ENCODE assay signal across 8 mouse cellular contexts in genomic region chr8:84554301-84555027, GRCm38 (mm10).
A peak's percentile ranks its signal among the peaks of the same experiment; 100 is the strongest.
DNase-seq lines count a peak whose midpoint lies in the region; ATAC-seq and TF ChIP-seq lines count a peak whose summit lies in the region.

No protein-coding gene starts in this region.

- H3K4me1 ChIP-seq in limb, embryonic 11.5 days (ENCODE audit: control insufficient read depth, insufficient read depth, low read length), result 0 out of 2 replicates have a peak, but pooled peaks cover 4% of the 10 kb centered on the region

- H3K27ac ChIP-seq in limb, embryonic 11.5 days (replicated peaks; ENCODE audit: low read depth, low read length), result no peak overlapping the region

- DNase-seq in 3T3-L1 (ENCODE audit: low read depth, low spot score), result peak; percentile 73
- peak; percentile 49 to 59 for DNase-seq in adrenal gland, adult 18-20 months (ENCODE audit: low spot score in 2 of 2)
- peak; percentile 75 for DNase-seq in embryo, embryonic 10.5 days (ENCODE audit: low spot score)
- DNase-seq in gastrocnemius, postnatal 25 days, result peak; percentile 35
- DNase-seq in kidney, adult 18-20 months, result peak; percentile 42
- DNase-seq in limb, embryonic 11.5 days (ENCODE audit: low spot score), result peak; percentile 74
- peak; percentile 37 to 42 for DNase-seq in thymus, adult 18-20 months

- TF ChIP-seq POLR2A in myocyte (IDR thresholded peaks at IDR 0.05; ENCODE audit: insufficient read length, low read depth), result no peak

- H3K36me3 ChIP-seq in limb, embryonic 11.5 days (ENCODE audit: control insufficient read depth, insufficient read depth, low read length), result no peaks in the 10 kb centered on the region
- H3K36me3 ChIP-seq in myocyte (ENCODE audit: control insufficient read depth, insufficient read depth), result no peaks in the 10 kb centered on the region

- 51% methylated on average over 14 of the region's 14 CpGs for WGBS in limb, embryonic 11.5 days

- no peaks in the 10 kb centered on the region for H3K79me2 ChIP-seq in myocyte (ENCODE audit: control insufficient read depth, insufficient read depth)

- H3K27me3 ChIP-seq in limb, embryonic 11.5 days (ENCODE audit: control insufficient read depth, insufficient read depth, low read length), result peaks cover 35% of the 10 kb centered on the region
- H3K27me3 ChIP-seq in myocyte (ENCODE audit: control insufficient read depth, insufficient read depth, insufficient read length), result peaks cover 47% of the 10 kb centered on the region

- no peak overlapping the region for H3ac ChIP-seq in myocyte (ENCODE audit: control insufficient read depth, insufficient read length)

- no peaks in the 10 kb centered on the region for H3K9me3 ChIP-seq in limb, embryonic 11.5 days (ENCODE audit: control insufficient read depth, low read length)

- H3K4me3 ChIP-seq in limb, embryonic 11.5 days (ENCODE audit: low read depth, low read length), result no peak overlapping the region
- no peak overlapping the region for H3K4me3 ChIP-seq in myocyte

- no peak overlapping the region for H3K4me2 ChIP-seq in limb, embryonic 11.5 days (ENCODE audit: low read depth, severe bottlenecking)
- no peak overlapping the region for H3K4me2 ChIP-seq in myocyte (ENCODE audit: low read depth)

- H3K9ac ChIP-seq in limb, embryonic 11.5 days (ENCODE audit: low read length), result no peak overlapping the region

- ATAC-seq in limb, embryonic 11.5 days (ENCODE audit: insufficient number of reproducible peaks, low FRiP score, low TSS enrichment, low read depth), result no peak

TF ChIP-seq in myocyte, 11 proteins besides CTCF, POLR2A, EP300 and RAD21:
- no peak for TF ChIP-seq TCF12 (IDR thresholded peaks at IDR 0.05; ENCODE audit: insufficient read depth, poor library complexity, severe bottlenecking)
- TF ChIP-seq USF1 (IDR thresholded peaks at IDR 0.05; ENCODE audit: low read depth), result peak; percentile 12
